Mouse (Mus musculus): ENCODE data around the gene Grcc10. TPM values are rescaled to one million over a fixed set of nuclear protein-coding genes. Genes with fewer than 3 reads are reported as not detected.

The Grcc10 gene
- total RNA-seq, 2 experiments from 2014 or later: 162 TPM

DNA sequence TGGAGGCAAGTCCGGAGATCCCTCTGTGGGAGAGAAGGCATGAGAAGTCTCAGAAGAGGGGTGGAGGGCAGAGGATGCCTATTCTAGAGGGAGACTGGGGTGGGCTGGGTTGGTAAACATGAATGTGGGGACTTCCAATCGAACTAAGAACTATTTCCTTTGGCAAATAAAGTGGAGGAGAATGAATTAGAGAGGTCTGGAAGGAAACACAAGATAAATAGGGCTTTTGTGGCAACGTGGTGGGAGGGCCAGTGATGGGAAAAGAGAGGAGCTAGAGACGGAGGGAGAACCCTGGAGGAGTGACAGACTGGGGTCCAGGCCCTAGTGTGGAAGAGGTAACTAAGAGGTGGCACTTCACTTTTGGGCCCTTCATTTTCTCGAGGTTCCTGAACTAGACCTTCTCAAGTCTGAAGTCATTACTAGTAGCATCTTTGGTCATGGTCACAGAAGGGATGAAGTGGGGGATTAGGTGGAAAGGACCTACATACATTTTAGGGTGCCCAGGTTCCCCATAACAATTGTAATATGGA is 16.2 kb upstream of the Grcc10 start:
- no peak for DNase-seq (ENCODE audit: low spot score)

DNA sequence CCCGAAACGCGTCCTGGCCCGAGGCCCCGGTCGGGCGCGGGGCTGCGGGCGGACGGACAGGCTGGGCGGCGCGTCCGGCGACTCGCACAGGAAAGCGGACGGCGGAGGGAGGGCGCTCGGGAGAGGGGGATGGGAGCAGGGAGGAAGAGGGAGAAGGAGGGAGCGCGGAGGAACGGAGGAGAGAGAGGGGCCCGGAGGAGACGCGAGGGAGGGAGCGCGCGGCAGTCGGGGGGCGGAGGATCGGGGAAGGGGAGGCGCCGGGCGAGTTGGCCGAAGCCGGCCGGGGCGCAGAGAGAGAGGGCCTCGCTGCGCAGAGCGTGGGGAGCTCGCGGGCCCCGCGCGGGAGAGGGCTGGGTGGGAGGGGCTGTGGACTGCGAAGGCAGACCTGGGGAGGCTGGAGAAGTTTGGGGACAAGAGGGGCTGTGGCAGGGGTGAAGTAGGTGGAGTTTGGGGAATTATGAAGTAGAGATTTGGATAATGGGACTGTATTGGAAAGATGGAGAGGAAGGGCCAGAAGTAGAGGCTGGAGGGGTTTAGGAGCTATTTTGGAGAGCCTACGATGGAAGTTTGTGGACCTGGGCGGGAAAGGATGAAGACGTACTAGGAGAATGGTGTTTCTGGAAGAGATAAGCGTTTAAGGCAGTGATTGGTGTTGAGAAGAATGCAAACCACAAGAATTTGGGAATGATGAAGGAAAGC is 15.6 kb upstream of the Grcc10 start:
- peak; percentile 88 for DNase-seq (ENCODE audit: low spot score)

DNA sequence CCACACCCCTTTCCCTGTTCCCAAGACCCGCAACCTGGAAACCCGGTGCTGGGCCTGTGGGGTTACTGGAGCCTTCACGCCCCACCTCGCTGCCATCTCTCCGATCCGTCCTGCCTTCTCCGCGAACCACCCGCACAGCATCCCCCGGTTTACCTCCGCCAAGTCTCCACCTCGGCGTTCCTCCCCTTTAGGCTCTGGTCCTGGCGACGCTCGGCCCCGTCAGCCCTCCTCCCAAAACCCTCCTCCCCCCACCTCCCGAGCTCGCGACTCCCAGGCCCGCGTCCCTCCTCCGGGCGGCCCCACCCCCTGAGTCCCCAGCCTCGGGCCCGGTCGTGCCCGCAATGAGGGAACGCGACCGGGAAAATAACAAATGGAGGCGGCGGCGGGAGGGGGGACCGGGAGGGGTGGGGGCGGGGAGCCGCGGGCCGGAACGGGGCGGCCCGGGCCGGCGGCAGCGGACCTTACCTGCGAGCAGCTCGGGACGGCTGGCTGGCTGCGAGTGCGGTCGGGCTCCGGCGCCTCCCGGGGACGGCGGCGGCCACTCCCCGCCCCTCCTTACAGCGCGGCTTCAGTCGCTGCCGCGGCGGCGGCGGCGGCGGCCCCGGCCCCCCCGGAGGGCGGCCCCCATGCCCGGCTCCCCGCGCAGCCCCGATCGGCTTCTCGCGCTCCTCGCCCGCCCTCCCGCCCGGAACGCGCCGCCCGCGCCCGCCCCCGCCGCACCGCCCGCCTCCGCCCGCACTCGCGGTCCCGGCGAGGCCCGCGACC is 14.8 kb upstream of the Grcc10 start, which contains the start of the genes Gm45234 and Atn1:
Gm45234 (minus strand) TSS at position 191 of the 765 bp plus-strand sequence.
Atn1 (minus strand) TSS at position 694 of the 765 bp plus-strand sequence.
- DNase-seq (ENCODE audit: low spot score): peak; percentile 65

DNA sequence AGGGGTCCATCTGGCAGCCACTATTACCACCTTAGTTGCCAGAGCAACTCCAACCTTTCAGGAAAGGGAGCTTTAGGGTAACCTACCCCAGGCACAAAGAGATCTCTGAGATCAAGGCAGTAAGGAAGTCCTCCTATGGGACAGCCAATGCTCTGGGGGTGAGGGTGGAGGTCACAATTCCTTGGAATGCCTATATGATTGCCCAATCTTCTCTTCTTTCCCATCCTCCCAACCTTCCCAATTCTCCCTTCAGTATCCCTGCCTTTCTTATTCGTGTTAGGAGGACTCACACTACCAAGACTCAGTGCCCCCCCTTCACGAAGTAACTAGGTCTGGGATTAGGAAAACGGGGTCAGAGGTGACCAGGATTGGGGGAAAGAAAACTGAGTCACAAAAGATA is 14.1 kb upstream of the Grcc10 start:
- no peak for DNase-seq (ENCODE audit: low spot score)

DNA sequence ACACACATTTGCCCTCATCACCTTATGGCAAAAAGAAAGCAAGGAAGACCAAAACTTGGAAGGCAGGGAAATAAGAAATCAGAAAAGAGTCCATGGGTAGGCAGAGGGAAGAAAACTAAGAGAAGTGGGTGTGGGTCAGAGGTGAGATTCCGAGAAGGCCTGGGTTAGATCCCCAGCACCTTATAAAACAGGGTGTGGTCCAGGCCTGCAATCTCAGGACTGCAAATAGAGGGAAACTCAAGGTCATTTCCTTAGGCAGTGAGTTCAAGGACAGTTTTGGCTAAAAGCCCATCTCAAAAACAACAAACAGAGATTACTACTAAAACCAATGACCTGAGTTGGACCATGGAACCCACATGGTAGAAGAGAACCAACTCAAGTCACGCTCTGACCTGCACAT is 12.7 kb upstream of the Grcc10 start:
- no peak for DNase-seq (ENCODE audit: low spot score)

DNA sequence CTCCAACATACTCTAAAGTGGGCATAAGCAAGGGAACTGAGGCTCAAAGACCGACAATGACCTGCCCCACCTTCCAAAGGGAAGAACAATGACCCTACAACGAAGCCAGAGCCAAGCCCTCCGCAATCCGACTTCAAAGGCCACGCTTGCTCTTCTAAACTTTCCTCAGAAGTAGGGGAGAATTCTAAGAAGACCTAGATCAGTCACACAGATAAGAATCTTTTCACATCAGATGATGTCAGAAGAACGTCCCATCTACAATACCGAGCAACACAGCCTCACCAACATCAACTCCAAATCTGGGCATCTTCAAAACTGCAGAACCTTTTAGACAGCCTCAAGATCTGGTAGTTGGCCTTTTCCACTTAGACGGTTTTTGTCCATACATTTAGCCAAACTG is 9.2 kb upstream of the Grcc10 start:
- no peak for DNase-seq (ENCODE audit: low spot score)

DNA sequence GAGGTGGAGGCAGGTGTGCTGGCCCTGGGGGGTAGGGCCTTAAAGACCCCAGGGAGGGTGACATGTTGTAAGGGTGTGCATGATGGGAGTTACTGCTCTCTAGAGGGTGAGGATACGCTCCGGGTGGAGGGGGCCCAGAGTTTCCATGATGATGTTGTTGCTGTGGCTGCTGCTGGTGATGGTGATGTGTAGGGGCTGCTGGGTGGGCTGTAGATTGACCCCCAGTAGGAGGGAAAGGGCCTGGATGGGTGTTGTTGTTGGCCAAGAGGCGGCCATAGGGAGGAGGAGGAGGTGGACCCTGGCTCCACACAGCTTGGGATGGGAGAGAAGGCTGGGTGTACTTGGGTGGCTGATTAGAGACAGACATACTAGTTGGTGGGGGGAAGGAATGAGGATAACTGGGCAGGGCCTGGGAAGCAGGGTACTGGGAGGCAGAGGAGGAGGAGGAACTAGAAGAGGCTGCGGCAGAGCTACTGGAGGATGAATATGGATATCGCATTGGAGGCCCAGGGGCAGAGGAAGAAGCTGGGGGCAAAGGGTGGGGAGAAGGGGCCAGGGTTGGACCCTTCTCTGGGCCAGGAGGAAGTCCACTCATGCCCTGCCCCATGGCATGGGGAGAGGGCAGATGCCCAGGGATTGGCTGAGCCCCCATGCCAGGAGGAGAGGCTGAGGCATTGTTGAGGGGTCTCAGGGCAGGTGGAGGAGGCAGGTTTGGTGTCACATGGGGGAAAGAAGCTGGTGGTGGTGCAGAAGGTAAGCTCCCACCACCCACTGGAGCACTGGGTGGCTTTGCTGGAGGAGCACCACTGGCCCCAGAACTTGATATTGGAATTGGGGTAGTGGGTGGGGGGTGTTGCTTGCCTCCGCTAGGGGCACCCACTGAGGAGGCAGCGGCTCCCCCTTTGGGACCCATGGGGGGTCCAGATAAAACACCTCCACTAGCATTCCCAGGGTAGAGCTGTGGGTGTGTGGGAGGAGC is 5.8 kb upstream of the Grcc10 start:
- no peak for DNase-seq (ENCODE audit: low spot score)

DNA sequence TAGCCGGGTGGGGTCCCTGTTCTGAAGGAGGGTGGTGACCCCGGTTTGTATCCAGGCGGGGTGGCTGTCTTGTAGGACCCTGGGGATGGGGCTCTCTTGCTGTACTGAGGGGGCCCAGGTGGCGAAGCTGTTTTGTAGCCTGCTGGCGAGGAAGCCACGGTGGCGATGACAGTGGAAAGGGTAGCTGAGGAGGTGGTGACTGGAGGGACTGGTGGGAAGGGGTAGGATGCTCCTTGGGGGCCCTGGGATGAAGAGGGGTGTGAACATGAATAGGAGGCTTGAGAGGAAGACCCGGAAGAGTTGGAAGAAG is 5.1 kb upstream of the Grcc10 start:
- DNase-seq (ENCODE audit: low spot score): no peak

DNA sequence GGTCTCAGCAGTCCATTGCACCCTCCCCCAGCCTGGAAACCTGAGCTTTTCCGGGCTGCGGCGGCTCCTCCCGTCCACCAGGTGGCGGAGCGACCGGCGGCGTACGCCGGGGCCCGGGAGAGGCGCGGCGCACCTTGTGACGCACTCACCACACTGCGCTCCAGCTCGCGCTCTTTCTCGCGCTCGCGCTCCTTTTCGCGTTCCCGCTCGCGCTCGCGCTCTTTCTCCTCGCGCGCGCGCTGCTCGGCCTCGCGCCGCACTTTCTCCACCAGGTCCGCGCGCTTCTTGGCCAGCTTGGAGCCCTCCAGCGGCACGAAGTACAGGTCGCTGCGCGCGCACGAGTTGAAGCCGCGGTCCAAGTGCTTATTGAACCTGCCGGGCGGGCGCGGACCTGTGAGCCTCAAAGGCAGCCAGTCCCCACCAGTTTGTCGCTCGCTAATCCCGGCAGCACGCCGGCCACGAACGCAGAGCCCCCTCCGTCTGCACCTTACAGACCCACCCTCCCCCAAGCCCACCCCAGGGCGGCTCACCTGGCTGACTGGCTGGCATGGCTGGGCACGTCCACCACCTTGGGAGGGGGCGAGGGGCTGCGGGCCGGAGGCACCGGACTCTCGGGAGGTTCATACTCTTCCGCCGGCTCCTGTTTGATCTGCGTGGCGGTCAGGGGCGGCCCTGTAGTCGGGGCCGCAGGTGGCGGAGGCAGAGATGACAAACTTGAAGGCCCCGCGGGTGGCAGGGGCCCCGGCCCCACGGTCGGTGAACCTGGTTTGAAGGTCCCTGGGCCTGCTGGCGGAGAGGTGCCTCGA is 4.5 kb upstream of the Grcc10 start:
- DNase-seq (ENCODE audit: low spot score): peak; percentile 93

DNA sequence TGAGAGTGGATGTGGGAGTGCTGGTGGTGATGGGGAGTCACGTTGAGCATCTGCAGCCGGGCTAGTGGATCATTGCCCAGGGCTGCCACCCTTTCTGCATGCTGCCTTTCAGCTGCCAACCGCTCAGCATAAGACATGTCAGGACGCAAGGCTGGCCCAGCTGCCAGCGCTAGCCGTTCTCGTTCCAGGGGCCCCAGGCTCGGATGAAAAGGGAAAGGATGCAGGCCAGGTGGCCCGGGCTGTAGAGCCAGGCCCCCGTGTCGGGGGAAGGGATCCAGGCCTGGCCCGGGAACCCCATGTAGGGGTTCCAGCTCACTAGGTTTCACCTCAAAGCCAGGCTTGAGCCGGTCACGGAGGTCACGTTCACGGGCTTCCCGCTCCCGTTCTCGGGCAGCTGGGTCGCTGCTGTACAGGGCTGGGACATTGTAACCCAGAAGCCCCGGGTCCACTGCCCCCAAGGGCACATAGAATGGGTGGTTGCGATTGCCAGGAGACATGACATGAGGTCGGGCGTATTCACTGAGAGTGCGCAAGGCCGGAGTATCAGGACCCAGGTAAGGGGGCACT is 3.7 kb upstream of the Grcc10 start:
- no peak for DNase-seq (ENCODE audit: low spot score)

DNA sequence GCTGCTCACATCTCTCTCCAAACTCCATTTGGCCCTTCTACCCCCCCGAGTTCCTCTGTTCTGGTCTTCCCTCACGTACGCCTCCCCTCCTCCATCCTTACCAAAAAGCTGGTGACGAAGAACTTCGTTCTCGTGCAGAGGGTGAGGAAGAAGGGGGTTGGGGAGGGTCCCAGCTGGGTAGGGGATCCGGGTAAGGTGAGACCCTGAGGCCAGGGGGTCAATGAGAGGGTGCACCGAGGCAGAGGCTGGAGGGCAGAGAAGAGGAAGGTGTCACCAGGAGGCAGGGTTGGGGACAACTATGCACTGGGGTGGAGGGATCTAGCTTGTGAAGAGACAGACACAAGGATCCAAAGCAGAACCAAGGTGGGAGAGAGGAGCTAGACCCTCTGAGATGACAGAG is 2.5 kb upstream of the Grcc10 start:
- DNase-seq (ENCODE audit: low spot score): no peak

DNA sequence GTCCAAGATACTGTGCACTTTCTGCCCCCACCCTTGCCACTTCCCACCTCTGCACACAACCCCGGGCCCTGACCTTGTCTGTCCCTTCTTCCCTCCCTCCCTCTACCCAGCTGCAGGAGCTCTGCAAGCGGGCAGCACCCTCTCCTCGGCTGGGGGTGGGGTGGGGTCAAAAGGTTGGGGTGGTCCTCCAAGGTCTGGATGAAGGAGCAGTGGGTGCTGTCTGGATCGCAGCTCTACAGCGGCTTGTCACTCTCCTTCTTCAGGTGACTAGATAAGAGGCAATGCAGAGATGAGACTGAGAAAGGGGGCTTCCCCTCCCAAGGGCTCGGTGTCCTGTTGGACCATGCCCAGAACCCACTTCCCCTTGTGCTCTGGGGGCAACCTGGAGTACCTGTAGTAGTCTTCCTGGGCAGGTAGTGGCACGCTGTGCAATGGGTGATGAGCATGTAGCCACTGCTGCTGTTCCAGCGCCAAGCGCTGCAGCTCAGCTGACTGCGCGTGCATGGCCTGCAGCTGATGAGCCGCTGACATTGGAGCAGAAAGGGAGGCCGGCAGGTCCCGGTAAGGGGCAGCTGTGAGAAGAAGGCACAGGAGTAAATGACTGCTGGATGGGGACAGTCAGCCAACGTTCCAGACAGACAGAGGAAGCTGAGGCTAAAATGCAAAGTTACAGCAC is 1.8 kb upstream of the Grcc10 start:
- DNase-seq (ENCODE audit: low spot score): no peak

DNA sequence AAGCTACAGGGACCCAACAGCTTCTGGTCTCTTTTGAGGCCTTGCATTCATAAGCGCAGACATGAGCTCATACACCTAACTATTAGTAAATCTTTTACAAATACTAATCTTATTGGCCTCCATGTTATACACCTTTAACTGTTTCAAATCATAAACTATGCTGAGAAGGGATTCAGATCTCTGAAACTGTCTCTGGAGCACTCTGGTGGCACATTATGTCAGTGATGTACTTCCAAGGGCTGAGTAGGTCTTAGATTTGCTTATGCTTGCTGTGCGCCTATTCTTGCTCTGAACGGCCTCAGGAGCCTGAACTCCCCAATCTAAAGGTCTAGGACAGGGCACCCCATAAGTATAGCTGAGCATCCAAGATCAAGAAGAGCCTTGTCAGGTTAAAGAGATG is 668 bp upstream of the Grcc10 start:
- no peak for DNase-seq (ENCODE audit: low spot score)

DNA sequence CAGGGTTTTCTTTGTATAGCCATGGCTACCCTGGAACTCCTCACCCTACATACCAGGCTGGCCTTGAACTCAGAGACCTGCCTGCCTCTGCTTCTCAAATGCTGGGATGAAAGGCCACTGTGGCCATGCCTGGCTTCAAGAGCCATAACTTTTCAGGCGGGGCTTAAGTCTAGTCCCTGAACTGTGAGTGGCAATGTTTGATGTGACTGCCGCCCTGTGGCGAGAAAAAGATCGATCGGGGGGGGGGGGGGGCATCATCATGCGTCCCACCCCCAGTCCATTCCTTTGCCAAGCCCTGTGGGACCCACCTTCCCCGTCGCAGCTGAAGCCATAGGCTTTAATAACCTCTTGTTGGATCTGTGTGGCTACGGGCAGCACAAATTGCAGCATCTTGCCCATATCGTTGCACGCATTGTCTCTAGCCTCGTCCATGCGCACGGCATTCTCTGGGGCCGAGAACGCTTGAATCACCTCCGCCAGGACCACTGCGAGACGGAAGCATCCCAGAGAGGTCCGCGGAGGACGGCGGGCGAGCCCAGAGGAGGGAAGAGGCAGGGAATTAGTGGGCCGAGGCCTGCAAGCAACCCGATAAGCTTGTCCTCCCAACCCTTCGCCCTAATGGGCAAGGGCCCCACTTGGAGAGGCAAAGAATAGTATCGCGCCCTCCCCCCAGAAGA is 825 bp downstream of the Grcc10 start:
- peak; percentile 50 for DNase-seq (ENCODE audit: low spot score)

DNA sequence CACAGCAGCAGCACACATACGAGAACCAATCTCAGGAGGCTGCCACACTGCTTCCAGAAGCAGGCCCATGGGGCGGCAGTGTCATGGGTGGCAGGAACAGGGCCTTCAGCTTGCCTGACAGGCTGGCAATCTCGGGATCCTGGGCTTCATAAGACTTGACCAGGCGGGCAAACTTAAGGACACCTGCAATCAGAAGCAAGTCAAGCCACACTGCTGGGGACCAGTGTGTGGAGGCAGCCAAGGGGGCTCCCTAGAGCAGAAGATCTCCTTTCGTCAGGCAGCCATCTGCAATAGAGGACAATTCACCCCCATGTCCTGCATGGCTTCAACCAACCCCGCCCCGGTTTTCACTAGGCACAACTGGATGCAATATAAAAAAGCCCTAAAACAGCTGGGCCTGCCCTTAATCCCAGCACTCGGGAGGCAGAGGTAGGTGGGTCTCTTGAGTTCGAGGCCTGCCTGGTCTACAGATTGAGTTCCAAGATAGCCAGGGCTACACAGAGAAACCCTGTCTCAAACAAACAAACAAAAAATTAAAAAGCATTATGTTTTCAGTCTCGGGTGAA is 1.9 kb downstream of the Grcc10 start:
- DNase-seq (ENCODE audit: low spot score): no peak

DNA sequence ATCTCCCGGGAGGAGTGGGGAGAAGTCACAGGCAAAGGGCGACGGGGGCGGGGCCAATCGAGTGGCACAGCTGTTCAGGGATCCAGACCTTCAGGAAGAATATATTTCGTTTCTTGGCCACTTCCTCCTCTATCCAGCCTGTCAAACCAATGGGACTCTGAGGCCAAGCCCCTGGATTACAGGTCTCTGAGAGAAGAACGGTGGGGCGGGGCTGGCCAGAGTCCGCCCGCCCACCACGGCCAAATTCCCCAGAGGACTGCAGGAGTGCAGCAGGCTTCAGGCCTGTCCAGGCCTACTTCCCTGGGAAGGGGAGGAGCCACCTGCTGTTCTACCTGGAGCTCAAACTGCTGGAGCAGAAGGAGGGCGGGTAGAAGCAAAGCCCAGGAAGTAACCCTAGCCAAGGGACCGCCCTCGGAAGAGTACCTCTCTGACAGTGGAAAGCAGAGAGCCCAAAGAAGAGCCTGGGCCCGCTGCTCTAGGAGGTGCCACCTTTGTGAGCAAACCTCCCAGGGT is 2.6 kb downstream of the Grcc10 start, which contains the start of gene Ptpn6:
Ptpn6 (minus strand) TSS at position 204 of the 513 bp plus-strand sequence.
- DNase-seq (ENCODE audit: low spot score): no peak

DNA sequence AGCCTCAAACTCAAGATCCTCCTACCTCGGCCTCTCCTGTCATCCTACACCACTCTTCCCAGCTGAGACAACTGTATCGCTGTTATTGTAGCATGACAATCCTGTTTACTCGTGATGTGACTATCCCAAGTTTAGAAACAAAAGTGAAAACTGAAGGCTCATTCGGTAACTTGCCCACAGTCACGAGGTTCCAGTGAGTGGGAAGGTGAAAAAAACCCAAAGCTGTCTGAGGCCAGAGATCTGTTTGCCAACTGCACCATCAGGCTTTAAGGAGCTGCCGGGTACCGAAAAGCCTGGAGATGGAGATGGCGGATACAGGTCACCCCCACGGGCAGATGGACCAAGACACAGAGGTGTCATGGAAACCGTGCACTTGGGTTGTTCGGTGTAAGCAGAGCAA is 4.1 kb downstream of the Grcc10 start:
- no peak for DNase-seq (ENCODE audit: low spot score)

DNA sequence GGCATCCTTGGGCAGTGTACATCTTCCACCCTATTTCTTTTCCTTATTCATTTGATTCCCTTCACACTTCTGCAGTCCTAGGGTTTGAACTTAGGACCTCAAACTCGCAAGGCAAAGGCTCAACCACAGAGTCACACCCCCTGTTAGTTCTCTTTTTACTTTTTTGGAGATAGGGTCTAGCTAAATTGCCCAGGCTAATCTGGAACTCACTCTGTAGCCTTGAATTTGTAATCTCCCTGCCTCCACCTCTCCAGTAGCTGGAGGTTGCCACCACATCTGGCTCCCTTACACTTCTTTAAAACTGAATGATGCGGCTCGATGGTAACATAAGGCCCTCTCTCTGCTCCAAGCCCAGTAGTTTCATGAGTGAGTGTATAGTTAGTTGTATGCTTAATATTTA is 6.8 kb downstream of the Grcc10 start:
- DNase-seq (ENCODE audit: low spot score): no peak
